Mouse (Mus musculus) forebrain, embryonic 12.5 days (tissue): ENCODE measurements at regions not wholly inside any gene's neighbourhood (a gene's known extent, or its start where the extent isn't known, plus 50 kb on each side); places are given as distances from the start of the nearest gene placed in this dataset.

ENCODE experiments used
- ATAC-seq: fragments of 200-750 bp; cut with Nextera tagmentation; 2 replicates; pipeline ENCODE4 v1.8.0; 2017; ENCODE audit warnings: moderate TSS enrichment; ENCODE audit not compliant: low FRiP score
- H3K27ac ChIP-seq: fragments of 300-500 bp; sonication (generic); 2 replicates; pipeline ENCODE4 v1.5.1; 2016; ENCODE audit warnings: mild to moderate bottlenecking
- H3K27me3 ChIP-seq: fragments of 300-500 bp; sonication (generic); 2 replicates; pipeline ENCODE4 v1.6.1; 2016; ENCODE audit warnings: mild to moderate bottlenecking
- H3K36me3 ChIP-seq: fragments of 300-500 bp; sonication (generic); replicated peaks from 2 replicates; pipeline ENCODE4 v1.6.1; 2016; ENCODE audit warnings: mild to moderate bottlenecking
- H3K4me1 ChIP-seq: fragments of 300-500 bp; sonication (generic); 2 replicates; pipeline ENCODE4 v1.6.1; 2016
- H3K4me2 ChIP-seq: fragments of 300-500 bp; sonication (generic); 2 replicates; pipeline ENCODE4 v1.6.1; 2016; ENCODE audit warnings: mild to moderate bottlenecking, moderate library complexity
- H3K4me3 ChIP-seq: fragments of 300-500 bp; sonication (generic); replicated peaks from 2 replicates; pipeline ENCODE4 v1.5.1; 2016; ENCODE audit warnings: mild to moderate bottlenecking
- H3K9ac ChIP-seq: fragments of 300-500 bp; sonication (generic); 2 replicates; pipeline ENCODE4 v1.6.1; 2016; ENCODE audit warnings: mild to moderate bottlenecking
- H3K9me3 ChIP-seq: fragments of 300-500 bp; sonication (generic); 2 replicates; pipeline ENCODE4 v1.6.1; 2016
- WGBS: fragments of 180-500 bp; shearing (Covaris S2); methylation state at CpG from one replicate; pipeline ENCODE4 v1.1.7; 2016; 5-methylcytosine and 5-hydroxymethylcytosine counted together

DNA sequence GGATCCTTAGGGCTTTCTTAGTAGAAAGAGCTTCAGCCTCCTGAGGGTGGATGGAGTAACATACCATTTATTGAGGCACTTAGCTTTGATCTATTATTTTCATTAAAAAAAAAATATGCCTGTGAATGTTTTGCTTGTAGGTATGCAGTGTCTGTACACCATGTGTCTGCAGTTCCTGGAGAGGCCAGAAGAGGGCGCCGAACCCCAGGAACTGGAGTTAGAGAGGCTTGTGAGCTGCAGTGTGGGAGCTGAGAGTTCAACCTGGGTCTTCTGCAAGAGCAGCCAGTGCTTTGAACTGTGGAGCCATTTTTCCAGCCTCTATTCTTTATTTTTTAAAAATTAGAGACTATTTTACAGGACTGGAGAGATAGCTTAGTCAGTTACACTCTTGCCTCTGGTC, 83.2 kb downstream of the Syf2 start:
- no peak for ATAC-seq

GRCm38 (mm10) chr4:135018018-135018417, 87.3 kb downstream of the Syf2 start:
- Histone ChIP-seq H3K4me2 (no peak overlapping the region), H3K4me3 (no peak overlapping the region), H3K9me3 (peaks cover 5% of the 10 kb centered on the region; the same call in 1 of the 2 replicates), H3K27ac (no peak overlapping the region), H3K9ac (no peak overlapping the region), H3K27me3 (peaks cover 9% of the 10 kb centered on the region), H3K4me1 (no peaks in the 10 kb centered on the region), H3K36me3 (no peaks in the 10 kb centered on the region)
- no peak for ATAC-seq
- WGBS: 24% methylated on average over 8 of the region's 8 CpGs

More for the DNA sequence above, 83.2 kb downstream of the Syf2 start:
- Histone ChIP-seq H3K4me1 (peaks cover 4% of the 10 kb centered on the region), H3K4me3 (no peak overlapping the region), H3K9ac (no peak overlapping the region), H3K4me2 (no peak overlapping the region), H3K27ac (no peak overlapping the region), H3K9me3 (peaks cover 5% of the 10 kb centered on the region; the same call in 1 of the 2 replicates), H3K27me3 (peaks cover 9% of the 10 kb centered on the region), H3K36me3 (no peaks in the 10 kb centered on the region)
- 56% methylated on average over 2 of the region's 2 CpGs for WGBS

- Histone ChIP-seq H3K27me3 (peaks cover 9% of the 10 kb centered on the region), H3K4me1 (no peaks in the 10 kb centered on the region), H3K9me3 (0 out of 2 replicates have a peak, but pooled peaks cover 1% of the 10 kb centered on the region), H3K9ac (no peak overlapping the region), H3K27ac (no peak overlapping the region), H3K4me3 (no peak overlapping the region), H3K36me3 (no peaks in the 10 kb centered on the region), H3K4me2 (no peak overlapping the region)
- WGBS: 64% methylated on average over 2 of the region's 2 CpGs
- no peak for ATAC-seq
These were observed 88.4 kb downstream of the Syf2 start for GRCm38 (mm10) chr4:135019120-135019519.

GRCm38 (mm10) chr4:135020262-135020991, 89.7 kb downstream of the Syf2 start:
- H3K4me3 ChIP-seq: no peak overlapping the region
- no peaks in the 10 kb centered on the region for H3K4me1 ChIP-seq
- no peak for ATAC-seq
- H3K27ac ChIP-seq: no peak overlapping the region
- H3K4me2 ChIP-seq: no peak overlapping the region
- no peaks in the 10 kb centered on the region for H3K9me3 ChIP-seq
- 84% methylated on average over 8 of the region's 8 CpGs for WGBS
- H3K9ac ChIP-seq: no peak overlapping the region
- H3K27me3 ChIP-seq: peaks cover under 1% of the 10 kb centered on the region; the same call in 1 of the 2 replicates
- no peaks in the 10 kb centered on the region for H3K36me3 ChIP-seq

GRCm38 (mm10) chr4:135023200-135023599, 92.5 kb downstream of the Syf2 start:
- no peaks in the 10 kb centered on the region for H3K36me3 ChIP-seq
- no peaks in the 10 kb centered on the region for H3K9me3 ChIP-seq
- no peaks in the 10 kb centered on the region for H3K27me3 ChIP-seq
- no peak overlapping the region for H3K9ac ChIP-seq
- no peak overlapping the region for H3K4me2 ChIP-seq
- H3K4me3 ChIP-seq: no peak overlapping the region
- no peak overlapping the region for H3K27ac ChIP-seq
- H3K4me1 ChIP-seq: no peaks in the 10 kb centered on the region
- ATAC-seq: no peak
- WGBS: 92% methylated on average over 5 of the region's 5 CpGs

- Histone ChIP-seq H3K27me3 (no peaks in the 10 kb centered on the region), H3K4me2 (no peak overlapping the region), H3K9ac (no peak overlapping the region), H3K4me3 (no peak overlapping the region), H3K36me3 (no peaks in the 10 kb centered on the region), H3K27ac (no peak overlapping the region), H3K9me3 (no peaks in the 10 kb centered on the region), H3K4me1 (no peaks in the 10 kb centered on the region)
- ATAC-seq: no peak
- WGBS: 78% methylated on average over 18 of the region's 18 CpGs
These were observed 94.7 kb upstream of the Runx3 start for GRCm38 (mm10) chr4:135025802-135026201.

DNA sequence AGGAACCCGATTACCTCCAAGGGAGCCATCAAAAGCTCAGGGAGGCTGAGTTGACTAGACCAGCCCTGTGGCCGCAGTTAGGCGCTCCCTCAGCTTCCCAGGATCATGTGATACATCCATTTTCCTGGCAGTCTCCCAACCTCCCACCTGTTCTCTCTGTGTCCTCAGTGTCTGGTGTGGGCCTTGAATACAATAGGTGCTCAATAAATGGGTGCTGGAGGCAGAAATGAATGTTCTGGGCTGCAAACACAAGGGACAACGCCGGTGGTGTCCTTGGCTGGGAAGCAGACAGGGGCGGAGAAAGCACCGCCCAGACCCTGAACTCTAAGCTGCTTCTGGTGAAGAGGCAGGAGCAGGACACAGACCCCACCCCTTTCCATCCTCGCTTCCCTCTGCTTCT, 93.3 kb upstream of the Runx3 start:
- Histone ChIP-seq H3K9ac (no peak overlapping the region), H3K9me3 (no peaks in the 10 kb centered on the region), H3K4me1 (peaks cover 3% of the 10 kb centered on the region), H3K27ac (no peak overlapping the region), H3K27me3 (no peaks in the 10 kb centered on the region), H3K4me3 (no peak overlapping the region), H3K36me3 (no peaks in the 10 kb centered on the region), H3K4me2 (no peak overlapping the region)
- WGBS: 57% methylated on average over 8 of the region's 8 CpGs
- ATAC-seq: no peak

DNA sequence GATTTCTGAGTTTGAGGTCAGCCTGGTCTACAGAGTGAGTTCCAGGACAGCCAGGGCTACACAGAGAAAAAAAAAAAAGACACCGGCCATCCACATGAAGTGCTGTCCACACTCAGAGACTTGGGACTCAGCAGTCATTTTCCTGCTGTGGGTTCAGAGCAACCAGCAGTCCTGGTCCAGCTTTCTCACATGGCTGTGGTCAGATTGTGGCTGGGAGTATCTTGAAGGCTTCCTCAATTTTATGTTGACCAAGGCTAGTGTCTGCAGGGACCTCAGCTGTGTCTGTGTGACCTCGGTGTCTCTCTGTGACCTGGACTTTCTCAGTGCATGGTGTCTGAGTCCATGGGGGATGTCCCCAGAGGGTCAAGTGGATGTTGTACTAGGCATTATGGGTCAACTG, 90.7 kb upstream of the Runx3 start:
- WGBS: 89% methylated on average over 2 of the region's 2 CpGs
- H3K27me3 ChIP-seq: 0 out of 2 replicates have a peak, but pooled peaks cover 4% of the 10 kb centered on the region
- no peak overlapping the region for H3K4me3 ChIP-seq
- no peak for ATAC-seq
- H3K9me3 ChIP-seq: no peaks in the 10 kb centered on the region
- H3K27ac ChIP-seq: no peak overlapping the region
- no peak overlapping the region for H3K9ac ChIP-seq
- no peaks in the 10 kb centered on the region for H3K36me3 ChIP-seq
- H3K4me1 ChIP-seq: peaks cover 6% of the 10 kb centered on the region
- H3K4me2 ChIP-seq: no peak overlapping the region

- Histone ChIP-seq H3K4me3 (no peak overlapping the region), H3K9me3 (no peaks in the 10 kb centered on the region), H3K4me1 (peaks cover 6% of the 10 kb centered on the region), H3K27ac (no peak overlapping the region), H3K9ac (no peak overlapping the region), H3K4me2 (no peak overlapping the region), H3K27me3 (0 out of 2 replicates have a peak, but pooled peaks cover 4% of the 10 kb centered on the region), H3K36me3 (no peaks in the 10 kb centered on the region)
- 24% methylated on average over 9 of the region's 9 CpGs for WGBS
- no peak for ATAC-seq
These were observed 88.0 kb upstream of the Runx3 start for GRCm38 (mm10) chr4:135032461-135032860.

- no peak overlapping the region for H3K4me3 ChIP-seq
- H3K4me2 ChIP-seq: no peak overlapping the region
- 77% methylated on average over 8 of the region's 8 CpGs for WGBS
- H3K4me1 ChIP-seq: peaks cover 6% of the 10 kb centered on the region
- no peaks in the 10 kb centered on the region for H3K36me3 ChIP-seq
- H3K27ac ChIP-seq: no peak overlapping the region
- H3K27me3 ChIP-seq: 0 out of 2 replicates have a peak, but pooled peaks cover 4% of the 10 kb centered on the region
- no peaks in the 10 kb centered on the region for H3K9me3 ChIP-seq
- ATAC-seq: no peak
- no peak overlapping the region for H3K9ac ChIP-seq
These were observed 87.2 kb upstream of the Runx3 start for GRCm38 (mm10) chr4:135033302-135033701.

DNA sequence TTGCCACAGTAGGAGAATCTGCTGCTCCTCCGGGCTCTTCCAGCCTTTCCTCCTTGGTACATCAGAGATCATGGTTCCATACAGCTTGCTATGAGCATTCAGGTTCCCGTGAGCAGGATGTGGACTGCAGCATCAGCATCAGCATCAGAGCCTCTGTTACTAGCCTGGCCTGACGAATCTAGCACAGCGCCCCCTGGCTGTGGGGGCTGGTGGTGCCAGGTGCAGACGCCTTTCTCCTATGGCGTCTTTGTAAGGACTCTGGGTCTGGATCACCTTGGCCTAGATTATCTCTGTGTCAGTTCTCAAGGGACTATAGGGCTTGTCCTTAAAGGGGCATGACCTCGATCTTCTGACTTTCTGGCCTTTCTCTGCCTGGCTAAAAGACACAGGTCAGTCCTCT, 86.0 kb upstream of the Runx3 start:
- H3K9ac ChIP-seq: no peak overlapping the region
- H3K4me3 ChIP-seq: no peak overlapping the region
- H3K27ac ChIP-seq: no peak overlapping the region
- H3K4me2 ChIP-seq: no peak overlapping the region
- no peaks in the 10 kb centered on the region for H3K36me3 ChIP-seq
- H3K4me1 ChIP-seq: peaks cover 6% of the 10 kb centered on the region
- H3K9me3 ChIP-seq: no peaks in the 10 kb centered on the region
- 31% methylated on average over 7 of the region's 7 CpGs for WGBS
- 0 out of 2 replicates have a peak, but pooled peaks cover 4% of the 10 kb centered on the region for H3K27me3 ChIP-seq
- ATAC-seq: no peak

GRCm38 (mm10) chr4:135036764-135037163, 83.7 kb upstream of the Runx3 start:
- no peaks in the 10 kb centered on the region for H3K36me3 ChIP-seq
- 0 out of 2 replicates have a peak, but pooled peaks cover 4% of the 10 kb centered on the region for H3K27me3 ChIP-seq
- 75% methylated on average over 3 of the region's 3 CpGs for WGBS
- H3K9me3 ChIP-seq: no peaks in the 10 kb centered on the region
- peaks cover 6% of the 10 kb centered on the region for H3K4me1 ChIP-seq
- no peak for ATAC-seq
- no peak overlapping the region for H3K27ac ChIP-seq
- H3K9ac ChIP-seq: no peak overlapping the region
- no peak overlapping the region for H3K4me2 ChIP-seq
- H3K4me3 ChIP-seq: no peak overlapping the region

DNA sequence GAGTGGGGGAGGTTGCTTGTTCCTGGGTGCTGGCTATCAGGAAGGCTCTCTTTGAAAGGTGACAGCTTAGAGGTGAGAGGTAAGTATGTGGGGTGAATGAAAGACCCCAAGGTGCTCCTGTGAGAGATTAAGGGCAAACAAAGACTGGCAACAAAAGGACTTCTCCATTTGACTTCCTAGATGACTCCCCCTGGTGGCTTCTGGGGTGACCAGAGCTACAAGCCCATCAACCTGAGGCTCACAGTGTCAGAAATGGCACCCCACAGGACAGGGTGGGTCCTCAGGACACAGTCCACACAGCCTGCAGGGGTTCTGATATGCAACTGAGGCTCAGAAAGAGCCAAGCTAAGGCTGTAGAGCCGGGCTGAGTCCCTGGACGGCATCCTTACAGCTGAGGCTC, 81.2 kb upstream of the Runx3 start:
- H3K4me1 ChIP-seq: no peaks in the 10 kb centered on the region
- H3K27me3 ChIP-seq: 0 out of 2 replicates have a peak, but pooled peaks cover 4% of the 10 kb centered on the region
- H3K36me3 ChIP-seq: no peaks in the 10 kb centered on the region
- no peak for ATAC-seq
- H3K4me2 ChIP-seq: no peak overlapping the region
- 92% methylated on average over 2 of the region's 2 CpGs for WGBS
- no peak overlapping the region for H3K4me3 ChIP-seq
- no peaks in the 10 kb centered on the region for H3K9me3 ChIP-seq
- no peak overlapping the region for H3K27ac ChIP-seq
- H3K9ac ChIP-seq: no peak overlapping the region
